Mouse (Mus musculus): Measurements from ENCODE around the gene Cyp46a1.

DNA sequence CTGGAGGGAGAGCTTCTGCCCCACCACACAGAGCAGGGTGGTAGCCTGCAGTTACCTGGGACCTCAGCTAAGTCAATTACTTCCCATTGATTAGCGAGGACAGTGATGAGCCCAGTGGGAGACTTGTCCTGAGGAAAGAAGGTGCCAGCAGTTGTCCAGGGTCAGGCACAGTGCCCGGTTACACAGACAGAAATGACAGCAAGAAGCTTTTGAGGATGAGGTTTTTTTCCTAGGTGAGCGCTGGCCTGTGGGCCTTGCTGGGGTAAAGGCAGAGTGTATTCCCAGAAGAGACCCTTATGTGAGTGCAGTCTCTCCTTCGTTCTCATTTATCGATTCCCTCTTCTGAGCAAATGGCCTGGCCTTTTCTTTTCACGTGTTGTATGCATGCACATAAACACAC is 17.5 kb upstream of the Cyp46a1 start:
- TF ChIP-seq ZNF384 (IDR thresholded peaks at IDR 0.05; ENCODE audit: low read depth, low read length) = no peak
- TF ChIP-seq HCFC1 (IDR thresholded peaks at IDR 0.05; ENCODE audit: borderline replicate concordance, insufficient read depth, low read length) = no peak
- no peak for TF ChIP-seq ZC3H11A (IDR thresholded peaks at IDR 0.05; ENCODE audit: borderline replicate concordance, low read depth, low read length)

Measured in ES-E14 (cell line).